Mouse (Mus musculus): Measurements from ENCODE around the gene Clta.

Clta gene

GRCm38 (mm10) chr4:43980846-43981245 lies 23.4 kb upstream of the Clta start:
- DNase-seq, result no peak

DNA sequence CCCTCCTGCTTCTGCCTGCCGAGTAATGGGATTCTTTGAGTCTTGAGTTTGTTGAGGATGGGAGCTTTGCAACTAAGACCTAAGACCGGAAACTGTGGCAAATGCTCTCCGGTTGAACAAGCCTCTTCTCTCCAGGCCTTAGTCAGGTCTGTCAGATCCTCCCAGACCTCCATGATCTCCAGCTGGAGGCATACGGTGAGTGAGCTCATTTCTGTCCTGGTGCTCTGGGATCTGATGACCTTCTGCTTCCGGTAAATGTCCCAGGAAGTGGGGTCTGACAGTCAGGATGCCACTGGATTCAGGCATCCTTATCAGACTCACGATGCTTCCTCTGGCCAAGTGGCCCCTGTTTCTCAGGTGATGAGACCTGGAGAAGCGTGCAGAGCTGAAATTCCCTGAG lies 23.0 kb upstream of the Clta start:
- no peak for DNase-seq

DNA sequence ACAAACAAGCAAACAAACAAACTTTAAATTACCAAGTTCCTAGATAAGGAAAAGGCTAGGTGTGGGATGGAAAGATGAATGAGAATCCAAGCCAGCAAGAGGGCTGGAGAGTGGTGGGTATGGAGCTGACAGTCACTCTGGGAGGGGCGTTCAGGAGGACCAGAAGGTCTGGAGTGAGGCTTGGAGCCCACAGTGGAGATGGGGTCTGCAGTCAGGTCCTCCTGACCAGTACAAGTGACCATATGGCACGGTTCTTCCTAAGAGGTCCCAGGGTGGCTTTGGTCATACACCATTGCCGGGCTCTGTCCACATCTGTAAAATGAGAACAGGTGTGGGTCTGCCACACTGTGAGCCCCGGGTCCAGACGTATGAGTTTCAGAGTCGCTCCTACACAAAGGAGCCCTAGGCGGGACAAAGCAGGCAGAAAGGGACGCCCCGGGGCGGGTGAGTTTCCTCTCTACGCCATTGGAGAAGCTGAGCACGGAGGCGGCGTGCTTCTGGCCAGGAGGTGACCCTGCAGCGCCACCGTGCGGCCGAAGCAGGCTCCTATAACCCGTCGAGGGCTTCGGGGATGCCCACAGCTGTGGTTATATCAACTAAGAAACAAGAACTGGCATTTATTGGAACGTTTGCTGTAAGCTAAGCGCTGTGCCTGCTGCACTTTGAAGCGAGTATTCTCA lies 22.1 kb upstream of the Clta start:
- DNase-seq, result peak; percentile 92

DNA sequence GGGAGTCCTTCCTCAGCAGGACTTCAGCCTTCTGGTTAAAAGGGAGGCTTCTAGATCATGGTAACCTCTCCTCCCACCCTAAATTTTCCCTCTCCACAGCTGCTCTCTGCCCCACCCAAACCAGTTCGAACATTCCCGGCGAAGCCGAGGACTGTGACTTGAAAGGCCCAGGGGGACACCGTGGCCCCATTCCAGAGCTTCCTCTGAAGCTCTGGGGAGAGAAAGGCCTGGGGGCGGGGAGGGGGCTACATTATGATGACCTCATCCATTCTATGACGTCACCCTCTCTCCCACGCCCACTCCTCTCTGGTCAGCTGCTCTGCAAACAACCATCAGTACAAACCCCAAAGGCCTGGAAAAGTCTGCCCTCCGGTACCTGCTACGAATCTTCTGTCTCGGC lies 21.1 kb upstream of the Clta start, which contains the start of gene Ccin:
TSS of gene Ccin (plus strand) at position 303 of the 400 bp plus-strand sequence.
- DNase-seq, result no peak

DNA sequence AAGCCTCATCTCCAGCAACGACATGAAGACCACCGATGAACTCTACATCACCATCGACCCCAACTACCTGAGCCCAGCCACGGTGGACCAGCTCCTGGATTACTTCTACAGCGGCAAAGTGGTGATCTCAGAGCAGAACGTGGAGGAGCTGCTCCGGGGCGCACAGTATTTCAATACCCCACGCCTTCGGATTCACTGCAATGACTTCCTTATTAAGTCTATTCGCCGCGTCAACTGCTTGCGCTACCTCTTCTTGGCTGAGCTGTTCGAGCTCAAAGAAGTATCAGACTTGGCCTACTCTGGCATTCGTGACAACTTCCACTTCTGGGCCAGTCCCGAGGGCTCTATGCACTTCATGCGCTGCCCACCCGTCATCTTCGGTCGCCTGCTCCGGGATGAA lies 20.5 kb upstream of the Clta start:
- no peak for DNase-seq

- no peak for DNase-seq
Measured at GRCm38 (mm10) chr4:43984326-43984725, 19.9 kb upstream of the Clta start.

GRCm38 (mm10) chr4:43988976-43989375 lies 15.3 kb upstream of the Clta start:
- DNase-seq, result no peak

DNA sequence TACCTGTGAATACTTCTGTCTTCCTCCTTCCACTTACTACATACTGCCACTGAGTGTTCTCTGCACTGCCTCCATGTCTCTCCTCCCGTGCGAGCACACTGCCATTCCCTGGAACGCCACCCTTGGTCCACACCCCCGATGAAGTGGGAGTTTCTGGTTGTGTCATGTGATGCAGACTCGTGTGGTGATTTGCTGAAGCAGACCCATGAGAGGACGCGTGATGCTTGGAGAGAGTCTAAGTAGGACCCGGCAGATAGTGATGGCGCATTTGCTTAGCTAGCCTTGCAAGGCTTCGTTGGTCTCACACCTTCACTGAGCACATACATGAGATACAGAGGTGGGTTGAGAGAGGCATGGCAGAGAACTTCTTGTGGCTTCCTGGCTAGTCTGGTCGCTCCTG lies 11.2 kb upstream of the Clta start:
- DNase-seq, result no peak

DNA sequence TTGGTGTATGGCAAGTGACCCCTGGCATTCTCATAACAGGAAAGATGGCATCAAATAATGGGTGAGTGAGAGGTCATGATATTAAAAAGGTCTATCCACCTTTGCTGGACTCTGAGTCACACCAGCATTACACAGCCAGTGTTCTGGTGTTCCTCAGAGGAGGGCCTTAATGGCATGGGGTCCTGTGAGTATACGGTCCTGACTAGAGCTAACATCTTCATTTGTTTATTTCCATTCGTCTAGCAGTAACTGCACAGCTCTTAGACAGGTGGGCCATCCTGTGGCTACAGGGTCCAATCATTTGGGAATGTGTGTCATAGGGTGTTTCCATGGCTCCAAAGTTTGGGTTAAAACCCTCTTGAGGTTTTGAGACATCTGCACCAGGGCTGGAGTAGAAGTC lies 9.9 kb upstream of the Clta start:
- DNase-seq, result no peak

DNA sequence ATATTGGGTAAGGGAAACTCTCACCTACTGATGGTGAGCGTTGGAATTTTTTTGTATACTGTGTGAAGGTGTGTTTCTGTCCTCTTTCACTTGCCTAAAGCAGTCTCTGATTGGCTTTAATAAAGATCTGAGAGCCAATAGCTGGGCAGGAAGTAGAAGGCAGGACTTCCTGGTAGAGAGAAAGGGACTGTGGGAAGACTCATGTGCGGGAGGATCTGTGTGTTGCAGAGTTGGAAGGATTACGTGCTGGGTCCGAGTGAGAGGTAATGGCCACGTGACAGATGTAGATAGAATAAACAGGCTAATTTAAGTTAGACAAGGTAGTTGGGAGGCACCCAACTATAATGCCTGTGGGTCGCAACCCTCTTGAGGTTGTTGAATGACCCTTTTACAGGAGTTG lies 630 bp upstream of the Clta start:
- DNase-seq, result no peak

GRCm38 (mm10) chr4:44004623-44005409 lies 564 bp downstream of the Clta start:
- DNase-seq, result no peak

DNA sequence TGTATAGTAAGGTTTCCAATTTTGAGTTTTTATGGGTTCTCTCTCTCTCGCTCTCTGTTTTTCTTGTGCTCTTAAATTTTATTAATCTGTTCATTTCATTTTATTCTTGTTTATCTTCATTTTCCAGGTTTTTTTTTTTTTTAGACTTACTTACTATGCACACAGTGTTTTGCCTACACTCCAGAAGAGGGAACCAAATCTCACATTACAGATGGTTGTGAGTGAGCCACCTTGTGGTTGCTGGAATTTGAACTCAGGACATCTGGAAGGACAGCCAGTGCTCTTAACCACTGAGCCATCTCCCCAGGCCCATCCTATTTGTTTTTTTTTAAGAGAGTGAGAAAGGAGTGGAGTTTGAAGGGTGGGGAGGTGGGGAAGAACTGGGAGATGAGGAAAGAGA lies 5.9 kb downstream of the Clta start:
- DNase-seq, result no peak

GRCm38 (mm10) chr4:44010893-44011292 lies 6.6 kb downstream of the Clta start:
- DNase-seq, result no peak

DNA sequence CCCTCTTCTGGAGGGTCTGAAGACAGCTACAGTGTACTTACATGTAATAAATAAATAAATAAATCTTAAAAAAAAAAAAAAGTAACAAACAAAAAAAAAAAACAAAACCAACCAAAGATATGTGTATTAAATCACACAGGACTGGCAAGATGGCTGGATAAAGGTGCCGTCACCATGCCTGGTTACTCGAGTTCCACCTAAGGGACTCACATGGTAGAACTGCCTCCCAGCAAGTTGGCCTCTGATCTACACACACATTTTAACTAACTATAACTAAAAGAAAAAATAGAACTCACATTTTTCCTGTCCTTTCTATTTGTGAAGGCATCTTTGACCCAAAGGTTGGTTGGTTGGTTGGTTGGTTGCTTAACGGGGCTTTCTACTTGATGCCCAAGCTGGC lies 7.5 kb downstream of the Clta start:
- no peak for DNase-seq

- DNase-seq, result peak; percentile 98
Measured at GRCm38 (mm10) chr4:44012376-44013367, 8.4 kb downstream of the Clta start.

DNA sequence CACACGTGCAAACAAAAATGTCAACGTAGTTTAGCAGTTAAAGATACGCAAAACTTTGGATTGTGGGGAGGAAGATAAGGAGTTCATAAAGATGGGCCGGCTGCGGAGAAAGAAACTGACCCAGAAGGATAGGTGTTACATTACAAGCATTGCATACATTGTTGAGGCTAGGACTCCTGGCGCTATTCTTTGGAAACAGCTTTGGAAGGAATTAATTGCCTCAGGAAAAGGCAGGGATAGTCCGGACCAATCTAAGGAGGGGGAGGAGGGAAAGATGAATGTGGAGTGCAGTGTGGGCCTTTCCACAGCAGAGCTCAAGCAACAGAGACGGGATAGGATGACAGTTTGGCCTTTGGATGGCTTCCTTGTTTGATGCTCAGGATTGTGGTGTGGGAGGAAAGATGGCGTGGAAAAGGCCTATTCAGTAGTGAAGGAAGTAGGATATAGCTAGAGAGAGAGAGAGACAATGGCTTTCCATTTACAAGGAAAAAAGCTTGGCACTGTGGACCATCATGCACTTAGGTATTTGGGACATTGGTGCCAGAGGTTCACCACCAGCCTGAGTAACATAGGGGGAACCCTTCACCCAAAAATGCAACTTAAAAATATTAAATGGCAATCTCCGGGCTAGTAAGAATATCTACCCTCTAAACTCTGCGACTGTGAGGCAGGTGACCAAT lies 9.3 kb downstream of the Clta start:
- no peak for DNase-seq

- no peak for DNase-seq
Measured at GRCm38 (mm10) chr4:44016071-44016470, 11.8 kb downstream of the Clta start.

GRCm38 (mm10) chr4:44016791-44017190 lies 12.5 kb downstream of the Clta start:
- no peak for DNase-seq

DNA sequence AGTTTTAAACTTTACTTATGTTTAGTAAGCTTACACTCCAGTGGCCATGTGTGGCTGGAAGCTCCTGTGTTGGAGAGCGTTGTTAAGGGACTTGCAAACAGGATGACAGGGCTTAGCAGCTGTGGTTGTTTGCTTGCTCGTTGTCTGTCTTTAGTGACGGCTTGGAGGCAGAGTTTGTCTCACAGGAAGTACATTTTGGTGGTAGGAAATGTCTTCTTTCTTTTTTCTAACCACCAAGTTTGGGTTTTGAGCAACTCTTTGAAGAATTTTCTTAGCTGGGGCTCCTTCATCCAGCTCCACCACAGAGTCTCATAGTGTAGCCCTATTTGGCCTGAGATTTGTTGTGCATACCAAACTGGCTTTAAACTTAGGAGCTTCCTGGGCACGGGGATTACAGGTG lies 18.1 kb downstream of the Clta start:
- no peak for DNase-seq

GRCm38 (mm10) chr4:44022766-44023165 lies 18.5 kb downstream of the Clta start:
- DNase-seq, result no peak

DNA sequence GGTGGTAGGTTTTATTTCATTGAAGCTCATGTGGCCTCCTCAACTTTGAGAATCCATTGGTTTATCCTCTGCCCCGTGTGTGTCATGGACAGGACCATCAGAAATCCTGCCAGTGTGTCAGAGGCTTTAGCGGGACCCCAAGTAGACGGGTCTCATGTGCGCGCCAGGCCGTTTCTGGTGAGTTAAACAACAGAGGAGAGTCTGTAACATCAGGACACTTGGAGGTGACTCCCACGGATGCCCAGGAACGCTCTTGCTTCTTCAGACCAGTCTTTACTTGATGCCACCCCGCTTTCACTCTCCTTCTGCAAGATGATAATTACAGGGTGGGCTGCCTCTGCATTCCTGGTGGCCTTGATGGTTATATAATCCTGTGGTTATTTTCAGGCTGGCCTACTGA lies 19.4 kb downstream of the Clta start:
- no peak for DNase-seq

DNA sequence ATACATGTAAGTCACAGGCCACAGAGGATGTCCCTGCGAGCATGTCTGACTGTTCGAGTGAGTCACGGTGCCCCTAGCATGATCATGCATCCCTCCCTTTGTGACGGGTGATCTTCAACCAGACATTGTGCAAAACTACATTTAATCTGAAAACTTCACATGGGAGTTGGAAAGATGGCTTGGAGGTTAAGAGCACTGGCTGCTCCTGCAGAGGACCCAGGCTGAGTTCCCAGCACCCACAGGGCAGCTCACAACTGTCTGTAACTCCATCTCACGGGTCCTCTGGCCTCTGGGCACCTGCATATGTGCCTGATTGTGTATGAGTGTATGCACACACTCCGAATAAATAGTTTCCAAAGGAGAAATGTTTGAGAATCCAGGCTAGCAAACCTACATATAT lies 20.0 kb downstream of the Clta start:
- DNase-seq, result no peak

- DNase-seq, result no peak
Measured at GRCm38 (mm10) chr4:44025570-44025969, 21.3 kb downstream of the Clta start.
